Mouse (Mus musculus) embryonic facial prominence, embryonic 15.5 days (tissue): ENCODE measurements around the gene D330020A13Rik. TPM values are rescaled to one million over a fixed set of nuclear protein-coding genes. Genes with fewer than 3 reads are reported as not detected.

Experiments used
- ATAC-seq: fragments of 200-750 bp; cut with Nextera tagmentation; 2 replicates; pipeline ENCODE4 v1.8.0; 2017; ENCODE audit warnings: low read depth, moderate TSS enrichment; ENCODE audit not compliant: insufficient number of reproducible peaks, low FRiP score, low TSS enrichment
- H3K27ac ChIP-seq: fragments of 300-500 bp; sonication (generic); replicated peaks from 2 replicates; pipeline ENCODE4 v1.5.1; 2015; ENCODE audit warnings: mild to moderate bottlenecking, inconsistent platforms
- H3K27me3 ChIP-seq: fragments of 300-500 bp; sonication (generic); 2 replicates; pipeline ENCODE4 v1.6.1; 2015; ENCODE audit warnings: inconsistent platforms
- H3K36me3 ChIP-seq: fragments of 300-500 bp; sonication (generic); 2 replicates; pipeline ENCODE4 v1.6.1; 2015; ENCODE audit warnings: mild to moderate bottlenecking, inconsistent platforms
- H3K4me1 ChIP-seq: fragments of 300-500 bp; sonication (generic); 2 replicates; pipeline ENCODE4 v1.6.1; 2015; ENCODE audit warnings: inconsistent platforms
- H3K4me2 ChIP-seq: fragments of 300-500 bp; sonication (generic); replicated peaks from 2 replicates; pipeline ENCODE4 v1.6.1; 2015; ENCODE audit warnings: mild to moderate bottlenecking, inconsistent platforms
- H3K4me3 ChIP-seq: fragments of 300-500 bp; sonication (generic); replicated peaks from 2 replicates; pipeline ENCODE4 v1.5.1; 2015; ENCODE audit warnings: mild to moderate bottlenecking, inconsistent platforms
- H3K9ac ChIP-seq: fragments of 300-500 bp; sonication (generic); 2 replicates; pipeline ENCODE4 v1.6.1; 2015; ENCODE audit warnings: inconsistent platforms
- H3K9me3 ChIP-seq: fragments of 300-500 bp; sonication (generic); replicated peaks from 2 replicates; pipeline ENCODE4 v1.6.1; 2016; ENCODE audit warnings: inconsistent platforms
- WGBS: fragments of 180-500 bp; shearing (Covaris S2); methylation state at CpG from one replicate; pipeline ENCODE4 v1.1.7; 2015; 5-methylcytosine and 5-hydroxymethylcytosine counted together
- polyA plus RNA-seq: library from polyadenylated mRNA; unstranded; fragments of >200 nt; fragmentation: Nextera tagmentation; extraction: Ambion mirVana; gene quantifications from 2 replicates; pipeline ENCODE4 v1.2.1, GENCODE M21; 2015

Gene D330020A13Rik
- 1.1 and 1.5 TPM in 2 replicates for polyA plus RNA-seq

- peak within 1 kb of the TSS; percentile 48 for H3K27ac ChIP-seq
- H3K4me3 ChIP-seq, result peak within 1 kb of the TSS; percentile 68
- ATAC-seq, result peak; percentile 58
- H3K9me3 ChIP-seq, result no peaks in the 10 kb centered on the region
- H3K36me3 ChIP-seq, result no peaks in the 10 kb centered on the region
- under 1% methylated on average over 79 of the region's 79 CpGs for WGBS
- peaks cover 8% of the 10 kb centered on the region for H3K4me1 ChIP-seq
- 0 out of 2 replicates have a peak, but pooled peaks cover 8% of the 10 kb centered on the region for H3K27me3 ChIP-seq
- H3K9ac ChIP-seq, result peak within 1 kb of the TSS; percentile 55
- H3K4me2 ChIP-seq, result peak within 1 kb of the TSS; percentile 98
Observed at GRCm38 (mm10) chr6:120294056-120294784, at the start of gene D330020A13Rik, which contains the start of gene B4galnt3. TSS of gene D330020A13Rik (plus strand) at chr6:120294364. TSS of gene B4galnt3 (minus strand) at chr6:120294559.

GRCm38 (mm10) chr6:120246676-120247075 is 47.5 kb upstream of the D330020A13Rik start:
- Histone ChIP-seq H3K4me3 (no peak overlapping the region), H3K9ac (no peak overlapping the region), H3K4me2 (no peak overlapping the region), H3K4me1 (no peaks in the 10 kb centered on the region), H3K9me3 (no peaks in the 10 kb centered on the region), H3K27ac (no peak overlapping the region), H3K36me3 (no peaks in the 10 kb centered on the region), H3K27me3 (no peaks in the 10 kb centered on the region)
- ATAC-seq, result no peak
- 66% methylated on average over 5 of the region's 5 CpGs for WGBS

GRCm38 (mm10) chr6:120249831-120250230 is 44.3 kb upstream of the D330020A13Rik start:
- Histone ChIP-seq H3K27ac (no peak overlapping the region), H3K9me3 (no peaks in the 10 kb centered on the region), H3K9ac (no peak overlapping the region), H3K4me1 (no peaks in the 10 kb centered on the region), H3K4me2 (no peak overlapping the region), H3K27me3 (no peaks in the 10 kb centered on the region), H3K36me3 (no peaks in the 10 kb centered on the region), H3K4me3 (no peak overlapping the region)
- ATAC-seq, result no peak
- WGBS, result 67% methylated on average over 5 of the region's 5 CpGs

GRCm38 (mm10) chr6:120251010-120251409 is 43.2 kb upstream of the D330020A13Rik start:
- 87% methylated on average over 7 of the region's 7 CpGs for WGBS
- H3K9ac ChIP-seq, result no peak overlapping the region
- H3K27me3 ChIP-seq, result no peaks in the 10 kb centered on the region
- H3K4me2 ChIP-seq, result no peak overlapping the region
- H3K36me3 ChIP-seq, result no peaks in the 10 kb centered on the region
- no peaks in the 10 kb centered on the region for H3K9me3 ChIP-seq
- H3K4me3 ChIP-seq, result no peak overlapping the region
- H3K4me1 ChIP-seq, result no peaks in the 10 kb centered on the region
- ATAC-seq, result no peak
- no peak overlapping the region for H3K27ac ChIP-seq

- ATAC-seq, result no peak
- 88% methylated on average over 2 of the region's 2 CpGs for WGBS
- H3K27me3 ChIP-seq, result no peaks in the 10 kb centered on the region
- H3K9me3 ChIP-seq, result no peaks in the 10 kb centered on the region
- H3K27ac ChIP-seq, result no peak overlapping the region
- no peaks in the 10 kb centered on the region for H3K36me3 ChIP-seq
- H3K4me2 ChIP-seq, result no peak overlapping the region
- no peak overlapping the region for H3K9ac ChIP-seq
- H3K4me1 ChIP-seq, result no peaks in the 10 kb centered on the region
- no peak overlapping the region for H3K4me3 ChIP-seq
Observed at GRCm38 (mm10) chr6:120252741-120253140, 41.4 kb upstream of the D330020A13Rik start.

GRCm38 (mm10) chr6:120254640-120255039 is 39.5 kb upstream of the D330020A13Rik start:
- Histone ChIP-seq H3K9ac (no peak overlapping the region), H3K27ac (no peak overlapping the region), H3K4me3 (no peak overlapping the region), H3K27me3 (no peaks in the 10 kb centered on the region), H3K36me3 (no peaks in the 10 kb centered on the region), H3K4me1 (no peaks in the 10 kb centered on the region), H3K9me3 (no peaks in the 10 kb centered on the region), H3K4me2 (no peak overlapping the region)
- WGBS, result 43% methylated on average over 4 of the region's 4 CpGs
- no peak; the same call in 1 of the 2 replicates for ATAC-seq

- H3K36me3 ChIP-seq, result no peaks in the 10 kb centered on the region
- H3K9me3 ChIP-seq, result no peaks in the 10 kb centered on the region
Observed at GRCm38 (mm10) chr6:120255144-120255543, 39.0 kb upstream of the D330020A13Rik start.

GRCm38 (mm10) chr6:120255701-120256100 is 38.5 kb upstream of the D330020A13Rik start:
- 77% methylated on average over 12 of the region's 12 CpGs for WGBS

More at GRCm38 (mm10) chr6:120255144-120255543, 39.0 kb upstream of the D330020A13Rik start:
- WGBS, result 55% methylated on average over 4 of the region's 4 CpGs
- no peaks in the 10 kb centered on the region for H3K4me1 ChIP-seq
- H3K4me3 ChIP-seq, result no peak overlapping the region
- H3K4me2 ChIP-seq, result no peak overlapping the region
- H3K27me3 ChIP-seq, result no peaks in the 10 kb centered on the region
- H3K27ac ChIP-seq, result 0 out of 2 replicates have a peak overlapping the region, but pooled peaks have one; percentile 11
- ATAC-seq, result peak; percentile 12; the same call in 1 of the 2 replicates
- no peak overlapping the region for H3K9ac ChIP-seq

GRCm38 (mm10) chr6:120256431-120256935 is 37.7 kb upstream of the D330020A13Rik start:
- Histone ChIP-seq H3K27ac (no peak overlapping the region), H3K36me3 (no peaks in the 10 kb centered on the region), H3K9me3 (no peaks in the 10 kb centered on the region), H3K4me3 (no peak overlapping the region), H3K27me3 (no peaks in the 10 kb centered on the region), H3K4me2 (no peak overlapping the region), H3K9ac (no peak overlapping the region), H3K4me1 (no peaks in the 10 kb centered on the region)
- WGBS, result 46% methylated on average over 5 of the region's 5 CpGs
- no peak for ATAC-seq

More at GRCm38 (mm10) chr6:120255701-120256100, 38.5 kb upstream of the D330020A13Rik start:
- H3K9ac ChIP-seq, result no peak overlapping the region
- no peak overlapping the region for H3K4me2 ChIP-seq
- no peak for ATAC-seq
- H3K36me3 ChIP-seq, result no peaks in the 10 kb centered on the region
- H3K27me3 ChIP-seq, result no peaks in the 10 kb centered on the region
- H3K9me3 ChIP-seq, result no peaks in the 10 kb centered on the region
- no peaks in the 10 kb centered on the region for H3K4me1 ChIP-seq
- 0 out of 2 replicates have a peak overlapping the region, but pooled peaks have one; percentile 11 for H3K27ac ChIP-seq
- H3K4me3 ChIP-seq, result no peak overlapping the region

- Histone ChIP-seq H3K4me1 (peaks cover 5% of the 10 kb centered on the region; the same call in 1 of the 2 replicates), H3K27ac (no peak overlapping the region), H3K36me3 (no peaks in the 10 kb centered on the region), H3K4me3 (no peak overlapping the region), H3K9me3 (no peaks in the 10 kb centered on the region), H3K27me3 (no peaks in the 10 kb centered on the region), H3K4me2 (no peak overlapping the region), H3K9ac (no peak overlapping the region)
- 53% methylated on average over 9 of the region's 9 CpGs for WGBS
- no peak for ATAC-seq
Observed at GRCm38 (mm10) chr6:120259481-120259880, 34.7 kb upstream of the D330020A13Rik start.

- H3K4me1 ChIP-seq, result peaks cover 5% of the 10 kb centered on the region; the same call in 1 of the 2 replicates
- H3K9me3 ChIP-seq, result no peaks in the 10 kb centered on the region
- H3K4me3 ChIP-seq, result no peak overlapping the region
- H3K9ac ChIP-seq, result no peak overlapping the region
- H3K27ac ChIP-seq, result no peak overlapping the region
- WGBS, result 58% methylated on average over 12 of the region's 12 CpGs
- ATAC-seq, result peak; percentile 66
- H3K36me3 ChIP-seq, result no peaks in the 10 kb centered on the region
- H3K27me3 ChIP-seq, result no peaks in the 10 kb centered on the region
- no peak overlapping the region for H3K4me2 ChIP-seq
Observed at GRCm38 (mm10) chr6:120262886-120263531, 31.2 kb upstream of the D330020A13Rik start.
